Mouse (Mus musculus) forebrain, embryonic 13.5 days (tissue): Measurements from ENCODE around the gene AK157302. TPM values are rescaled to one million over a fixed set of nuclear protein-coding genes. Genes with fewer than 3 reads are reported as not detected.
"Not testable (repeated sequence)": the region's sequence is repeated elsewhere in the genome, so short reads cannot be mapped to it uniquely, and the experiment has no call there.

Source experiments
- ATAC-seq: fragments of 200-750 bp; cut with Nextera tagmentation; 2 replicates; pipeline ENCODE4 v1.8.0; 2017
- H3K27ac ChIP-seq: fragments of 300-500 bp; sonication (generic); 2 replicates; pipeline ENCODE4 v1.5.1; 2015; ENCODE audit warnings: inconsistent platforms, mild to moderate bottlenecking, moderate library complexity
- H3K27me3 ChIP-seq: fragments of 300-500 bp; sonication (generic); 2 replicates; pipeline ENCODE4 v1.6.1; 2015; ENCODE audit warnings: mild to moderate bottlenecking, inconsistent platforms
- H3K36me3 ChIP-seq: fragments of 300-500 bp; sonication (generic); 2 replicates; pipeline ENCODE4 v1.6.1; 2015; ENCODE audit warnings: mild to moderate bottlenecking, inconsistent platforms; ENCODE audit not compliant: poor library complexity, severe bottlenecking
- H3K4me1 ChIP-seq: fragments of 300-500 bp; sonication (generic); 2 replicates; pipeline ENCODE4 v1.6.1; 2015; ENCODE audit warnings: inconsistent platforms
- H3K4me2 ChIP-seq: fragments of 300-500 bp; sonication (generic); 2 replicates; pipeline ENCODE4 v1.6.1; 2015; ENCODE audit warnings: inconsistent platforms, mild to moderate bottlenecking, moderate library complexity
- H3K4me3 ChIP-seq: fragments of 300-500 bp; sonication (generic); 2 replicates; pipeline ENCODE4 v1.5.1; 2015; ENCODE audit warnings: mild to moderate bottlenecking, inconsistent platforms
- H3K9ac ChIP-seq: fragments of 300-500 bp; sonication (generic); 2 replicates; pipeline ENCODE4 v1.6.1; 2015; ENCODE audit warnings: mild to moderate bottlenecking, inconsistent platforms
- H3K9me3 ChIP-seq: fragments of 300-500 bp; sonication (generic); replicated peaks from 2 replicates; pipeline ENCODE4 v1.6.1; 2016; ENCODE audit warnings: inconsistent platforms
- WGBS: fragments of 180-500 bp; shearing (Covaris S2); methylation state at CpG from one replicate; pipeline ENCODE4 v1.1.7; 2015; 5-methylcytosine and 5-hydroxymethylcytosine counted together
- polyA plus RNA-seq: library from polyadenylated mRNA; unstranded; fragments of >200 nt; fragmentation: Nextera tagmentation; extraction: Ambion mirVana; gene quantifications from 2 replicates; pipeline ENCODE4 v1.2.1, GENCODE M21; 2015

AK157302 gene
- polyA plus RNA-seq, 1 experiment from 2014 or later: 0.54 TPM

DNA sequence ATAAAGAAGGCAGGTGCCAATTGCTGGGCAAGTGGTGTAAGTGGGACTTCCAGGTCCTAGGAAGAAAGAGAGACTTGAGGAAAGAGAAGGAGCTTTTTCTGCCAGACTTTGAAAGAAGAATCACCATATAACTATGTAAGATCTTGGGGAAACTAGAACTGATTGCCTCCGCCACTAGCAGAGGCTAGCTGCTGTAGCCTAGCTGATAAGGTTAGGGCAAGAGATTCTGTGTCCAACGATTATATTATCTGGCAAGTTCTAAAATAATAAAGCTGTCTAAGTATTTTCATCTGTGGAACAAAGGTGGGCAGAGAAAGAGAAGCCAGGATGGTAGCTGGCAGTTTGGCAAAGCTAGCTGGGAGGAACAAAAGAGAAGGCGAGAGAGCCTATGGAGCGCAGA, 22.6 kb upstream of the AK157302 start:
- H3K4me1 ChIP-seq: 0 out of 2 replicates have a peak, but pooled peaks cover 3% of the 10 kb centered on the region
- WGBS: 22% methylated on average over 4 of the region's 4 CpGs
- H3K36me3 ChIP-seq: no peaks in the 10 kb centered on the region
- H3K27ac ChIP-seq: no peak overlapping the region
- no peak overlapping the region for H3K4me2 ChIP-seq
- H3K9me3 ChIP-seq: no peaks in the 10 kb centered on the region
- no peak overlapping the region for H3K9ac ChIP-seq
- no peak for ATAC-seq
- peaks cover 12% of the 10 kb centered on the region for H3K27me3 ChIP-seq
- H3K4me3 ChIP-seq: no peak overlapping the region

- ATAC-seq: peak; percentile 90
- peak within 1 kb of the TSS; percentile 64 for H3K4me3 ChIP-seq
- not testable (repeated sequence) for H3K4me1 ChIP-seq, H3K27me3 ChIP-seq, H3K36me3 ChIP-seq, H3K9me3 ChIP-seq
- peak within 1 kb of the TSS; percentile 73 for H3K27ac ChIP-seq
- 5% methylated on average over 26 of the region's 31 CpGs for WGBS
- peak within 1 kb of the TSS; percentile 68 for H3K4me2 ChIP-seq
- peak within 1 kb of the TSS; percentile 71 for H3K9ac ChIP-seq
These were observed 16.0 kb upstream of the AK157302 start, which contains the start of the genes Zkscan4 and Gm10065 for GRCm38 (mm10) chr13:21478759-21479670. Zkscan4 (plus strand) TSS chr13:21478907. Gm10065 (minus strand) TSS chr13:21479441.

- no peak for ATAC-seq
- Histone ChIP-seq H3K9me3 (no peaks in the 10 kb centered on the region), H3K9ac (no peak overlapping the region), H3K4me1 (no peaks in the 10 kb centered on the region), H3K4me2 (no peak overlapping the region), H3K36me3 (peaks cover 28% of the 10 kb centered on the region), H3K27me3 (no peaks in the 10 kb centered on the region), H3K4me3 (no peak overlapping the region), H3K27ac (no peak overlapping the region)
- 89% methylated on average over 1 of the region's 1 CpGs for WGBS
These were observed 8.1 kb upstream of the AK157302 start for GRCm38 (mm10) chr13:21486881-21487280.

- H3K4me1 ChIP-seq: no peaks in the 10 kb centered on the region
- H3K27ac ChIP-seq: no peak overlapping the region
- H3K27me3 ChIP-seq: no peaks in the 10 kb centered on the region
- no peak overlapping the region for H3K9ac ChIP-seq
- no peak overlapping the region for H3K4me2 ChIP-seq
- H3K36me3 ChIP-seq: no peaks in the 10 kb centered on the region
- ATAC-seq: no peak
- no peaks in the 10 kb centered on the region for H3K9me3 ChIP-seq
- 92% methylated on average over 5 of the region's 5 CpGs for WGBS
- no peak overlapping the region for H3K4me3 ChIP-seq
These were observed 2.2 kb upstream of the AK157302 start for GRCm38 (mm10) chr13:21492847-21493246.

GRCm38 (mm10) chr13:21501182-21501581, 6.2 kb downstream of the AK157302 start, which contains the start of gene Gm11273:
Gm11273 (minus strand) TSS chr13:21501418.
- WGBS: 85% methylated on average over 17 of the region's 17 CpGs
- not testable (repeated sequence) for H3K36me3 ChIP-seq, H3K4me2 ChIP-seq

DNA sequence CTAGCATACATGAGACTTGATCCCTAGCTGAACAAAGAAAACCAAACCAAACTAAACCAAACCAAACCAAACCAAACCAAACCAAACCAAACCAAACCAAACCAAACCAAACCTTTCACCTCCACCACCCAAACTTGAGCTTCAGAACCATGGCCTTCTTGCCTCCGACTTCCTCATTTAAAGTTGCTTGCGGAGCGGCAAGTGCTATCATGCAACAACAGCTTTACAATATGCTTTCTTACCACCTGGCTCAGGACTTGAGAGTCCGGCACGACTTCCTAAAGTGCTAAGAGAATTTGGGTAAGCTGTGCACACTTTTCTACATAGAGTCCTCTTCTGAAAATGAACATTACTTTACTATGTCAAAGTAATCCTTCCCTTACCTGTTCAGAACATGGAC, 7.3 kb downstream of the AK157302 start:
- H3K9me3 ChIP-seq: no peaks in the 10 kb centered on the region
- H3K27ac ChIP-seq: no peak overlapping the region
- no peak overlapping the region for H3K4me2 ChIP-seq
- 90% methylated on average over 5 of the region's 5 CpGs for WGBS
- H3K27me3 ChIP-seq: no peaks in the 10 kb centered on the region
- ATAC-seq: no peak
- H3K4me1 ChIP-seq: peaks cover 3% of the 10 kb centered on the region; the same call in 1 of the 2 replicates
- no peaks in the 10 kb centered on the region for H3K36me3 ChIP-seq
- H3K9ac ChIP-seq: no peak overlapping the region
- H3K4me3 ChIP-seq: no peak overlapping the region

More at GRCm38 (mm10) chr13:21501182-21501581, 6.2 kb downstream of the AK157302 start, which contains the start of gene Gm11273:
- H3K9me3 ChIP-seq, H3K27me3 ChIP-seq, H3K27ac ChIP-seq, ATAC-seq, H3K9ac ChIP-seq, H3K4me3 ChIP-seq, H3K4me1 ChIP-seq: not testable (repeated sequence)

DNA sequence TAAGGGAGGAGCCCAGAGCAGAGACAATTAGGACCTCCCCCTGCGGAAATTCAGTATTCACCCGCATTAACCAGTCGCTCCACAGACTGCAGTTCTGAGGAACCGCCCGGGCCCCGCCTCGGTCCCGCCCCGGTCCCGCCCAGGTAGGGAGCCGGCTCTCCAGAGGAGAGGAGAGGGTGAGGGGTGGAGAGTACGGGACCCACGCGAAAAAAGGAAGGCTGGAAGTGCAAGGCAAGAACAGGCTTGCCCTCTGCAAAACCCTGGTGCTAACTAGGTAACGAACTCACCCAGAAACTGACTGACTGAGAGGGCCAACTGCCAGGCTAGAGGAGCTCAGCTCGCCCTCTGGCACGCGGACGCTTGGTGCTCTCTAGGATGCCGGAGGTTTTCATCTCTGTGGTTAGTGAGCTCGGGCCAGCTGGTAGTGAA, 11.2 kb downstream of the AK157302 start:
- peaks cover 3% of the 10 kb centered on the region; the same call in 1 of the 2 replicates for H3K4me1 ChIP-seq
- ATAC-seq: peak; percentile 100
- WGBS: under 1% methylated on average over 21 of the region's 21 CpGs

GRCm38 (mm10) chr13:21530136-21530535, 35.1 kb downstream of the AK157302 start:
- ATAC-seq: no peak
- Histone ChIP-seq H3K9me3 (no peaks in the 10 kb centered on the region), H3K4me2 (peak overlapping the region; percentile 62), H3K4me3 (peak overlapping the region; percentile 90), H3K27me3 (peaks cover 4% of the 10 kb centered on the region; the same call in 1 of the 2 replicates), H3K9ac (peak overlapping the region; percentile 30; the same call in 1 of the 2 replicates), H3K4me1 (peaks cover 10% of the 10 kb centered on the region), H3K27ac (no peak overlapping the region), H3K36me3 (peaks cover 17% of the 10 kb centered on the region)
- WGBS: 55% methylated on average over 7 of the region's 7 CpGs

More for the DNA sequence above, 11.2 kb downstream of the AK157302 start:
- H3K27me3 ChIP-seq: no peaks in the 10 kb centered on the region
- H3K9me3 ChIP-seq: no peaks in the 10 kb centered on the region
- H3K9ac ChIP-seq: peak overlapping the region; percentile 68
- peak overlapping the region; percentile 65 for H3K4me3 ChIP-seq
- H3K27ac ChIP-seq: peak overlapping the region; percentile 69
- peak overlapping the region; percentile 63 for H3K4me2 ChIP-seq
- H3K36me3 ChIP-seq: no peaks in the 10 kb centered on the region

DNA sequence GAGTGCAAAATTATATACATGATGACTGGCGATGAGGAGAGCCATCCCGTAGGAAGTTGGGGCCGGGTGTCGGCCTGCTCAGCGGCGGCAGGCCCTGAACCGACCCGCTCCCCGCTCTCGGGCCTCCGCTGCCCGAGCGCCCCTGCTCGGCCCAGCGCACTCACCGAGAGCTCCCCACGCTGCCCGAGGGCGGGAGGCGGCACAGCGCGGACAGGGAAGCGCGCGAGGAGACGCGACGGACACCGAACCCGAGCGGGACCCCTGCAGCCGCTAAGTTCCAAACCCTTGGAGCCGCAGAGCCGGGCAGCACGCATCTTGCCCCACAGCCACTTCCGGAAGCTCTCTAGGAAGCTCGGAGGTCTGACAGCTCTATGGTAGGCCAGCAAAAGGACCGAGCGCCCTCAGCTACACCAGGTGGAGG, 35.8 kb downstream of the AK157302 start, which contains the start of gene Zkscan8:
Zkscan8 (minus strand) TSS at position 340 of the 421 bp plus-strand sequence.
- peak within 1 kb of the TSS; percentile 86 for H3K27ac ChIP-seq
- H3K4me2 ChIP-seq: peak within 1 kb of the TSS; percentile 62
- H3K4me1 ChIP-seq: peaks cover 10% of the 10 kb centered on the region
- no peaks in the 10 kb centered on the region for H3K9me3 ChIP-seq
- peak within 1 kb of the TSS; percentile 90 for H3K4me3 ChIP-seq
- peaks cover 4% of the 10 kb centered on the region; the same call in 1 of the 2 replicates for H3K27me3 ChIP-seq
- peak within 1 kb of the TSS; percentile 96 for H3K9ac ChIP-seq
- peak; percentile 99 for ATAC-seq
- H3K36me3 ChIP-seq: peaks cover 12% of the 10 kb centered on the region
- WGBS: under 1% methylated on average over 39 of the region's 39 CpGs

GRCm38 (mm10) chr13:21542708-21543107, 47.7 kb downstream of the AK157302 start, which contains the start of gene Olfr1366:
Olfr1366 (minus strand) TSS chr13:21542808.
- H3K9me3 ChIP-seq: no peaks in the 10 kb centered on the region
- no peak within 1 kb of the TSS for H3K4me2 ChIP-seq
- H3K4me1 ChIP-seq: no peaks in the 10 kb centered on the region
- H3K27me3 ChIP-seq: no peaks in the 10 kb centered on the region
- H3K9ac ChIP-seq: no peak within 1 kb of the TSS
- no peak for ATAC-seq
- H3K27ac ChIP-seq: no peak within 1 kb of the TSS
- H3K4me3 ChIP-seq: no peak within 1 kb of the TSS
- H3K36me3 ChIP-seq: no peaks in the 10 kb centered on the region
- 80% methylated on average over 1 of the region's 1 CpGs for WGBS
